Mouse (Mus musculus) CD8-positive naive resting alpha-beta T cell, adult 2 months (primary cell): Measurements from ENCODE around the gene Pnpla6.
"Not testable (repeated sequence)": the region's sequence is repeated elsewhere in the genome, so short reads cannot be mapped to it uniquely, and the experiment has no call there.

Source experiments
- DNase-seq, 2 experiments: peaks; one replicate each; pipeline ENCODE4 v3.0.0; 2022; ENCODE audit warnings: low read depth in 2 of 2, low spot score in 2 of 2

The Pnpla6 gene

DNA sequence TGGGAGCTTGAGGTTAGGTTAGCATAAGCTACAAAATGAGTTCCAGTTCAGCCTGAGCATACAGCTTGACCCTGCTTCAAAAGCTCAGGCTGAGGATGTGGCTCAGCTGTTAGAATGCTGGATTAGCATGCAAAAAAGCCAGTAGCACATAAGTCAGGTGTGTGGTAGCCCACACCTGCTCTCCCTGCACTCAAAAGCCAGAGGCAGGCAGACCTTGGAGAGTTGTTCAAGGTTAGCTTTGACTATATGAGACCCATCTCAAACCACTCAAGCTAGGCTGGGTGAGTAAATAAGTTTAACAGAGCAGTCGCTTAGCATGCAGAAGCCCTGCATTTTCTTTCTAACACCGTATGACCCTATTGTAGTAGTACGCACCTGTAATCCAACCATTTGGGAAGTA, 59.4 kb downstream of the Pnpla6 start:
- DNase-seq = no peak

DNA sequence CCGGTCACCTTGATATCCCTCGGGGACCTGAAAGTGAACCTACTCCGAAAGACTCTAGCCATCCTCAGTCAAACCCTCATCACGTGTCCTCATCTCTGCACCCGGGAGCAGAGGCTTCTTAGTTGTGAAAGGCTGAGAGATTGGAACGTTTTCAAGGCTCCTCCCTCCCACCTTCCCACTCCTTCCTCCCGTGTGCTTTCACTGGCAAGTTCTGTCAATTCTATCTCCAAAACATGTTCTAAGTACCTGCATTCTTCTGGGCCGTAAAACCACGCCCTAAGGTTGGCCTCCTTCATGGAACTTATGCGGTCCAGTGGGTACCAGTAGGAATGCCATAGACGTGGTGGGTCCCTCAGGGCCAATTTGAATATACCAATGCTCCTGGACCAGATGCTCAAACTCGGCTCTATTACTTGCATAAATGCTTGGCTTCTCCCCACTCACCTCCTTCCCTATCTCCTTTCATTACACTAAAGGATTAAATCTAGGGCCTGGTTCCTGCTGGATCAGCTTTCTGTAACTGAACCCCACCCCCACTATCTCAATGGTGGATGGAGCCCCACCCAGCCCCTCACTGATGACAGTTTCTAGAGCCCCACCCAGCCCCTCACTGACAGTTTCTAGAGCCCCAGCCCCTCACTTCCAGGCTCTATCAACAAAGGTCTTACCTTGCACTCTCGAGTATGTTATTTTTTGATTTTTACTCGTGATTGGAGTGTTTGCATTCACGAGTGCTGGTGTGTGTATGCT, 61.2 kb downstream of the Pnpla6 start:
- DNase-seq = no peak

DNA sequence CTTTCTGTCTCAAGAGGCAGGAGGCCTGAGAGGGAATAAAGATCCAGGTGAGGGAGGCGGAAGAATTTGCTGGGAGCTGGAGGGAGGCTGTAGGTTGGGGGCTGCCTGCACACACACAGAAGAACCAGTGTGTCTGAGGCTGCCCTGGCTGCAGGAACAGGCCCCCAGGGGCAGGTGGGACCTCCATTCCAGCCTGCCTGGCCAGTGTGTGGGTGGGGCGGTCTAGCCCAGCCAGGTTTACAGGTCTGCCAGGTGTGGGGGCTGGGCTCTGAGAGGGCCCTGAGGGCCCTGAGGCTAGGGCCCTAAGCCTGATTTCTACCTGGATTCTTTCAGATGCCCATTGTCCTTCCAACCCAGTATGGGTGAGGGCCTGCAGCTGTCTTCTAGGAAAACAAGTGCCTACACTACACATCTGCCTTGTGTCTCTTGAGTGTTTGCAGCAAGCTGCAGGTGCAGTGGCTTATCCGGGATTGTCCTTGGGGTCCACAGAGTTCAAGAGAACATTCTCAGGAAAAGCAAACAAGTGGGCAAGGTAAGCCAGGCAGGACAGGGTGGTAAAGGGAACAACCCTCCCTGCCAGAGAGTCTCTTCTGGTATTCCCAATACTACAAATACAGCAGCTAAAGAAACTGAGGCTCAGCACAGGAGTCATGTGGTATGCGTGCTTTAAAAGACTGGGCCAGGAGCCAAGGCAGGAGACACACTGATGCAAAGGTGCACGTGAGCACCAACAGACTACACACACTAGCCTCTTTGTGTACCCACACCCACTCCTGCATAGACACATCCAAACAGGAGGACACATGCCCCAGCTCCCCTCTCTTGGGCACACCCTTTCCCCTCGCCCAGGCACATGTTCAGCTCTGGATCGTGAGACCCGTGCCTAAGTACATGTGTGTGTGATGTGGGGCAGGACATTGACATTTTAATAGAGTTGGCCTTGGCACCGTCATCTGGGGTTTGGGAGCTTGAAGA, 64.5 kb downstream of the Pnpla6 start:
- DNase-seq = no peak

GRCm38 (mm10) chr8:3581961-3582360, 66.8 kb downstream of the Pnpla6 start:
- DNase-seq = not testable (repeated sequence)

DNA sequence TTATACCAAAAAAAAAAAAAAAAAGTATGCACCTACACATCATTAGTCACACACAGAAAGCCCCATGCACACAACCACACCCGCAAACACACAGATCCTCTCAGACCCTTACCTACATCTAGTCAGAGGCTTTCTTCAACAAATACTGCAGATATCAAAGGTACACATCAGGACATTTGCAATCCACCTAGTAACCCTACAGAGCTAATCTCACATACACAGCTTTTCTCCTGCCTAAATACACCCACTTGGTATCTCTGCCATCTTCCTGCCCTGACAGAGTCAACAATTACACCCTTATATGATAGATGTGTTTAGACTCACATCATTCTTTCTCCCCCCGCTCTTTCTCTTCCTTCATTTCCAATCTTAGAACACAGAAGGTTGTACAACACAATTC, 71.3 kb downstream of the Pnpla6 start:
- no peak for DNase-seq

GRCm38 (mm10) chr8:3586993-3587390, 71.8 kb downstream of the Pnpla6 start, which contains the start of gene Camsap3:
TSS of gene Camsap3 (plus strand) at chr8:3587293.
- DNase-seq = no peak

GRCm38 (mm10) chr8:3587391-3588257, 72.4 kb downstream of the Pnpla6 start:
- no peak for DNase-seq

DNA sequence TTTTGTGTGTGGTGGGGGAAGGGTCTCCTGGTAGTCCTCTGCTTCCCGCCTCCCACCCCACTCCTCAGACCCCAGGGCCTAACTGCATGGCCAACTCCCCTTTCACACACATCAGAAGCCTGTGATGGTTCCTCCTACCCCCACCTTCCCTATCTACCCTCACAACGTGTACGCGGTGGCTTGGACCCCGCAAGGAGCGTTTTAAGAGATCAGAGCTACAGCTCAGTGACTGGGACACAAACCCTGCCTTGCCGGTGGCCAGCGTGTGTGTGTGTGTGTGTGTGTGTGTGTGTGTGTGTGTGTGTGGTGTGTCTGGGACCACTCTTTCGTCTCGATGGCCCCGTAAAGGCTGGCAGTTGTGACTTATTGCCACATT, 73.1 kb downstream of the Pnpla6 start:
- DNase-seq = no peak

DNA sequence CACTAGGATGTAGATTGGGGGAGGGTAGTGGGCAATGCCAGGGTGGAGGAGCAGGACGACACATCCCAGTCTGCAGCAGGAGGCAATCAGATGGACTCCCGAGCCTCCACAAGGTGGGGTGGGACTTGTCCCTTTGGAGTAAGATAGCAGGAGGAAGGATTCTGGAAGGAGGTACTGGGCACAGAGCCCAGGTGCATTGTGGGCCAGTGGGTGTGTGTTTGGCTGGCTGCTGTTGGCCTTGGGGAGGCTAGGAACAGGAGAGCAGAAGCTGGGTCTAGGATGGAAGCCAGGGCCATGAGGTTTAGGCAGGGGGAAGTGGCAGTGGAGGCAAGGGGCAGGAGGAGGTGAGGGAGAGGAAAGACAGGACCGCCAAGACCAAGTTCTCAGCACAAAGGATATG, 78.3 kb downstream of the Pnpla6 start:
- no peak for DNase-seq
